Mouse (Mus musculus) lung, postnatal 0 days (tissue): ENCODE measurements at regions not wholly inside any gene's neighbourhood (a gene's known extent, or its start where the extent isn't known, plus 50 kb on each side); places are given as distances from the start of the nearest gene placed in this dataset.

Experiments used
- CTCF ChIP-seq: IDR thresholded peaks from 2 replicates; pipeline ENCODE4 v1.5.1; 2016; ENCODE audit warnings: antibody characterized with exemption, mild to moderate bottlenecking
- EP300 ChIP-seq: IDR thresholded peaks from 2 replicates; pipeline ENCODE4 v1.6.1; 2016; ENCODE audit warnings: antibody characterized with exemption, mild to moderate bottlenecking, control low read depth

DNA sequence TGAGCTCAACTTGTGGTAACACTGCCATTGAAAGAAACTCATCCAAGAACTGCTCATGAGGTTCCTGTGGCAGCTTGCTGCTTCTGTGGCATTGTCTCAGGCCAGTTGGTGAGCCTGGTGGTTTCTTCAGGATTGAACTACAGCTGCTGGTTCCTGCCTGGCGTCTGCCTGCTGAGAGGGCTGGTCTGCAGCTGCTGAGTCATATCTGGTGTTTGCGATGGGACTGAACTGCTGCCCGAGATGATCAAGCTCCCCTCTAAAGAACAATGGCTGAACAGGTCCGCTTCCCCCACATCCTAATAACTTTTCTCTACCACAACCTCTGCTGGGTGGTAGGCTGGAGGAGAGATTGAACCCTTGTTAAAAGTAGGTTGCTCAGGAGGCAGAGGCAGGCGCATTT, 57.4 kb upstream of the Ipo5 start:
- no peak for TF ChIP-seq CTCF
- no peak for TF ChIP-seq EP300
